Comparison of ENCODE assay signal across 14 mouse cellular contexts in the genomic region with DNA sequence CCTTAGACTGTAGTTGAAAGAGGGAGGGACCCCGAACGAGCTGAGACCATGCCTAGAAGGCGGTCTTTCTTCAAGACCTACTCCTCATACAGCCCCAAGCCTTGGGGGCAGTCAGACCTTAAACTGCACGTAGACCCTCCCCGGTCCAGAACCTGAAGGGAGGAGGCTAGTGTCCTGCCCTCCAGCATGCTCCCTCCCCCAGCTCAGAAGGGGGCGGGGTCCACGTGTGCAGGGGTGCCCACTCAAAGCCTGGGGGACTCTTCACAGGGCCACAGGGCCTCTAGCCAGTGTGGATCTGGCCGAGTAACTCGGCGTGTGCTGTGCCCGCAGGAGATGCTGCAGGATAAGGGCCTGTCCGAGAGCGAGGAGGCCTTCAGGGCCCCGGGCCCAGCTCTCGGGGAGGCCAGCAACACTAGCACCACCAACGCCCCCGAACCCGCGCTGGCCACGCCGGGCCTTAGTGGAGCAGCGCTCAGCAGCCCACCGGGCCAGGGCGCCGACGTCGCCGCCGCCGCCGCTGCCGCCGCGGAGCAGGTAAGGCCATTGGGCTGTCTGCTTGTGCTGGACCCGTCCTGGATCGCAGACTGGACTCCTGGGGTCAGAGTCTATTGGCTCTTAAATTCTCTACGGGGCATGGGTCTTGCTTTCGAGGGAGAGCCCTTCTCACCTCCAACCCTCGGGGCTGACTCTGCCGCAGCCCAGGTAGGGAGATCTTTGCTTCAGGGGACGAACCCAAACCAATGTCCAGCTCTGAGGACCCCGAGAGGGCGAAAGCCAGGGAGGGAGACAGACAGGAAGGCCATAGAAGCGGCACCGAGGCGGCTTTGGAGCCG. TPM values are rescaled to one million over a fixed set of nuclear protein-coding genes. Genes with fewer than 3 reads are reported as not detected.
A peak's percentile ranks its signal among the peaks of the same experiment; 100 is the strongest.
DNase-seq lines count a peak whose midpoint lies in the region; ATAC-seq and TF ChIP-seq lines count a peak whose summit lies in the region.
"Had no signal": no experiment of that assay in that cellular context is flagged by ENCODE, and none has a peak within 500 bp of the region (broad histone marks: within the 10 kb centered on the region; RNA-seq: fewer than 3 reads in every experiment).

No protein-coding gene starts in this region.

- WGBS in kidney, adult 2 months: 16% methylated on average over 47 of the region's 47 CpGs
- WGBS in embryonic facial prominence, embryonic 10.5 days: 1% methylated on average over 47 of the region's 47 CpGs
- 4% methylated on average over 45 of the region's 47 CpGs for WGBS in liver, embryonic 12.5 days (ENCODE audit: insufficient replicate concordance)

- H3K36me3 ChIP-seq in kidney, adult 2 months (ENCODE audit: control insufficient read depth, insufficient read depth, low read length): no peaks in the 10 kb centered on the region
- no peaks in the 10 kb centered on the region for H3K36me3 ChIP-seq in embryonic facial prominence, embryonic 10.5 days (replicated peaks)
- no peaks in the 10 kb centered on the region for H3K36me3 ChIP-seq in liver, embryonic 12.5 days

- H3K27me3 ChIP-seq in kidney, adult 2 months (replicated peaks; ENCODE audit: control insufficient read depth, insufficient read depth, low read length): peaks cover 10% of the 10 kb centered on the region
- H3K27me3 ChIP-seq in embryonic facial prominence, embryonic 10.5 days (replicated peaks; ENCODE audit: low read depth, poor library complexity, severe bottlenecking): peaks cover 100% of the 10 kb centered on the region
- peaks cover 97% of the 10 kb centered on the region for H3K27me3 ChIP-seq in liver, embryonic 12.5 days (replicated peaks)

- peak; percentile 19 for DNase-seq in kidney, adult 2 months
- no peak for DNase-seq in kidney, adult 11 months
- peak; percentile 29 for DNase-seq in ZHBTc4 (ENCODE audit: low read depth, low spot score)
- peak; percentile 63 for DNase-seq in embryonic facial prominence, embryonic 10.5 days (ENCODE audit: low spot score)
- DNase-seq in frontal cortex, postnatal 14 days (ENCODE audit: low spot score in 2 of 2): no peak
- DNase-seq: adrenal gland, postnatal 14 days; cerebellum, adult 2 months had no signal

- no peak for TF ChIP-seq CTCF in kidney, adult 2 months (conservative IDR thresholded peaks at IDR 0.05; ENCODE audit: insufficient read depth, insufficient read length, low read depth, low read length)

- peak; percentile 24; the same call in 1 of the 2 replicates for ATAC-seq in liver, embryonic 12.5 days
- no peak for ATAC-seq in erythroid progenitor cell, adult 5-6 weeks (replicated peaks; ENCODE audit: low FRiP score, poor library complexity, severe bottlenecking)

- no peak overlapping the region for H3K4me3 ChIP-seq in kidney, adult 2 months (ENCODE audit: insufficient read depth, low read depth, low read length)
- peak overlapping the region; percentile 33 for H3K4me3 ChIP-seq in embryonic facial prominence, embryonic 10.5 days
- no peak overlapping the region for H3K4me3 ChIP-seq in liver, embryonic 12.5 days
- H3K4me3 ChIP-seq: layer of hippocampus, adult 2 months had no signal

- H3K4me2 ChIP-seq in liver, embryonic 12.5 days: no peak overlapping the region; the same call in 1 of the 2 replicates

- H3K27ac ChIP-seq in kidney, adult 2 months (ENCODE audit: insufficient read depth, low read depth, low read length): no peak overlapping the region
- H3K27ac ChIP-seq in embryonic facial prominence, embryonic 10.5 days (replicated peaks): 0 out of 2 replicates have a peak overlapping the region, but pooled peaks have one; percentile 4
- H3K27ac ChIP-seq in liver, embryonic 12.5 days: no peak overlapping the region
- H3K27ac ChIP-seq: layer of hippocampus, adult 2 months; macrophage had no signal

- TF ChIP-seq POLR2A in kidney, adult 2 months (IDR thresholded peaks at IDR 0.05; ENCODE audit: low read depth, low read length): no peak

- no peak overlapping the region for H3K9ac ChIP-seq in liver, embryonic 12.5 days

- no peaks in the 10 kb centered on the region for H3K9me3 ChIP-seq in embryonic facial prominence, embryonic 10.5 days
- no peaks in the 10 kb centered on the region for H3K9me3 ChIP-seq in liver, embryonic 12.5 days (replicated peaks)

- H3K4me1 ChIP-seq in kidney, adult 2 months (ENCODE audit: control insufficient read depth, insufficient read depth, low read length): peaks cover 2% of the 10 kb centered on the region; the same call in 1 of the 2 replicates
- peaks cover 53% of the 10 kb centered on the region for H3K4me1 ChIP-seq in embryonic facial prominence, embryonic 10.5 days
- H3K4me1 ChIP-seq in liver, embryonic 12.5 days: peaks cover 16% of the 10 kb centered on the region

RNA-seq across cellular contexts. Expression of gene Tbx4, which starts 3.7 kb away (rescaled TPM):
- polyA plus RNA-seq in kidney, adult 2 months (2012; rRNA removed): 0.08 TPM in 2 replicates
- 1.0 and 1.4 TPM in 2 replicates for polyA plus RNA-seq in embryonic facial prominence, embryonic 10.5 days (2016; fragmentation: Nextera tagmentation; extraction: Ambion mirVana)
- 0.12 and 0.35 TPM in 2 replicates for polyA plus RNA-seq in liver, embryonic 12.5 days (2016; fragmentation: Nextera tagmentation; extraction: Ambion mirVana)
- total RNA-seq in erythroid progenitor cell, adult 5-6 weeks (2015; ENCODE audit: low replicate concordance): not detected in 2 replicates
- total RNA-seq in erythroid progenitor cell, adult 5-6 weeks (2017; ENCODE audit: low replicate concordance): not detected in 2 replicates
- total RNA-seq: adrenal gland, postnatal 14 days; heart, adult 8-10 months; neutrophil, adult 5-6 weeks had no signal
- polyA plus RNA-seq: macrophage had no signal

RNA-seq across cellular contexts. Expression of gene Gm11444, which starts 39.8 kb away (rescaled TPM):
- not detected in 2 replicates for polyA plus RNA-seq in kidney, adult 2 months (2012; rRNA removed)
- polyA plus RNA-seq in embryonic facial prominence, embryonic 10.5 days (2016; fragmentation: Nextera tagmentation; extraction: Ambion mirVana): not detected in 2 replicates
- not detected in 2 replicates for polyA plus RNA-seq in liver, embryonic 12.5 days (2016; fragmentation: Nextera tagmentation; extraction: Ambion mirVana)
- not detected in 2 replicates for total RNA-seq in erythroid progenitor cell, adult 5-6 weeks (2015; ENCODE audit: low replicate concordance)
- not detected in 2 replicates for total RNA-seq in erythroid progenitor cell, adult 5-6 weeks (2017; ENCODE audit: low replicate concordance)
- total RNA-seq: adrenal gland, postnatal 14 days; heart, adult 8-10 months; layer of hippocampus, adult 2 months; neutrophil, adult 5-6 weeks had no signal
- polyA plus RNA-seq: cerebellum, adult 2 months; forebrain, embryonic 11.5 days; macrophage had no signal

RNA-seq across cellular contexts. Expression of gene Tbx2, which starts 57.6 kb away (rescaled TPM):
- polyA plus RNA-seq in kidney, adult 2 months (2012; rRNA removed): 58.5 and 66.9 TPM in 2 replicates
- 9.9 and 10.9 TPM in 2 replicates for polyA plus RNA-seq in embryonic facial prominence, embryonic 10.5 days (2016; fragmentation: Nextera tagmentation; extraction: Ambion mirVana)
- 1.1 and 1.4 TPM in 2 replicates for polyA plus RNA-seq in liver, embryonic 12.5 days (2016; fragmentation: Nextera tagmentation; extraction: Ambion mirVana)
- total RNA-seq in erythroid progenitor cell, adult 5-6 weeks (2015; ENCODE audit: low replicate concordance): 1.1 TPM in 1 of 2 replicates, not detected in the other
- 1.4 TPM in 1 of 2 replicates, not detected in the other for total RNA-seq in erythroid progenitor cell, adult 5-6 weeks (2017; ENCODE audit: low replicate concordance)
- polyA plus RNA-seq: macrophage had no signal

Comparison
In these comparisons a context has a peak if more than half of its experiments do, and no peak if none do; other contexts are left out.
1. DNase-seq: peak in kidney, adult 2 months (single experiment), ZHBTc4 (single experiment) and embryonic facial prominence, embryonic 10.5 days (single experiment); none in kidney, adult 11 months (single experiment) and frontal cortex, postnatal 14 days (0 of 2).